In the genomic region with DNA sequence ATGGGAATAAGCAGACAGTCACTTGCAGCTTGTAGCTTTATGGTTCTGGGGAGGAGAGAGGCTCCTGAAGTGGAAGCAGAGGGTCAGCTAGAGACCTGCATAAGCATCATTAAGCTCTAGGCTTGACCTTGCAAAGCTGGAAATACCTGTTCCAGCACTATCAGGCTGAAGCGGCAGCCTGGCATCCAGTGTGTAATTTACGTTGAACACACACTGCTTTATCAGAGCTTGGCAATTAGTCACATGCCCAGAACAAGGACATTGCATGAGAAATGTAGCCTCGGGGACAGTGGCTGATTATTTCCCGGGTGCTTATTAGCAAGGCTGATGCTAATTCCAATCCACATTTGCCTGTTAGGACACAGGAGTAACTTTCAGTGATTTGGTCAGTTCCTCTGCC, we compare ENCODE assay signal across 13 mouse cellular contexts.
A peak's percentile ranks its signal among the peaks of the same experiment; 100 is the strongest.
DNase-seq lines count a peak whose midpoint lies in the region; ATAC-seq and TF ChIP-seq lines count a peak whose summit lies in the region.
"Had no signal": no experiment of that assay in that cellular context is flagged by ENCODE, and none has a peak within 500 bp of the region (broad histone marks: within the 10 kb centered on the region; RNA-seq: fewer than 3 reads in every experiment).

No protein-coding gene starts in this region.

- no peak overlapping the region for H3K4me3 ChIP-seq in embryonic facial prominence, embryonic 14.5 days (ENCODE audit: low read depth, low read length)
- no peak overlapping the region for H3K4me3 ChIP-seq in embryonic facial prominence, embryonic 10.5 days
- no peak overlapping the region for H3K4me3 ChIP-seq in lung, embryonic 14.5 days (ENCODE audit: low read depth, low read length)
- H3K4me3 ChIP-seq in cerebellum, adult 2 months (replicated peaks; ENCODE audit: insufficient read depth, low read depth, low read length), result no peak overlapping the region
- H3K4me3 ChIP-seq: midbrain, embryonic 10.5 days had no signal

- peak; percentile 53 for DNase-seq in embryonic facial prominence, embryonic 14.5 days (ENCODE audit: low spot score)
- no peak for DNase-seq in embryonic facial prominence, embryonic 10.5 days (ENCODE audit: low spot score)
- peak; percentile 30 for DNase-seq in brain, adult 2 months (ENCODE audit: low read depth, low spot score)
- peak; percentile 82 for DNase-seq in kidney, adult 11 months
- DNase-seq in lung, embryonic 14.5 days, result peak; percentile 63
- no peak for DNase-seq in cerebellum, postnatal 10 days
- no peak for DNase-seq in cerebellum, adult 2 months
- DNase-seq in left cerebral cortex, postnatal 4 days, result no peak
- DNase-seq: cerebellum, adult 9-11 months; layer of hippocampus, postnatal 36 days; liver; thymus, postnatal 14 days had no signal

- no peak overlapping the region for H3K27ac ChIP-seq in embryonic facial prominence, embryonic 14.5 days (replicated peaks; ENCODE audit: low read depth, low read length)
- H3K27ac ChIP-seq in embryonic facial prominence, embryonic 10.5 days (replicated peaks), result no peak overlapping the region
- no peak overlapping the region for H3K27ac ChIP-seq in lung, embryonic 14.5 days (ENCODE audit: low read depth)
- no peak overlapping the region for H3K27ac ChIP-seq in cerebellum, adult 2 months (ENCODE audit: insufficient read depth, low read length)
- H3K27ac ChIP-seq: midbrain, embryonic 10.5 days had no signal

- H3K4me1 ChIP-seq in embryonic facial prominence, embryonic 14.5 days (ENCODE audit: control insufficient read depth, insufficient read depth, low read length), result 0 out of 2 replicates have a peak, but pooled peaks cover 10% of the 10 kb centered on the region
- H3K4me1 ChIP-seq in embryonic facial prominence, embryonic 10.5 days, result peaks cover 38% of the 10 kb centered on the region
- no peaks in the 10 kb centered on the region for H3K4me1 ChIP-seq in lung, embryonic 14.5 days (ENCODE audit: insufficient read depth)
- H3K4me1 ChIP-seq in cerebellum, adult 2 months (ENCODE audit: control insufficient read depth, insufficient read depth, low read length), result no peaks in the 10 kb centered on the region

- H3K36me3 ChIP-seq in embryonic facial prominence, embryonic 14.5 days (ENCODE audit: control insufficient read depth, insufficient read depth, low read length), result no peaks in the 10 kb centered on the region
- H3K36me3 ChIP-seq in embryonic facial prominence, embryonic 10.5 days (replicated peaks), result no peaks in the 10 kb centered on the region
- no peaks in the 10 kb centered on the region for H3K36me3 ChIP-seq in lung, embryonic 14.5 days (ENCODE audit: insufficient read depth)
- H3K36me3 ChIP-seq: midbrain, embryonic 10.5 days had no signal

- intact Hi-C loops in left cerebral cortex, postnatal 4 days (cut with DNase I), result no loop called here

- no peak for TF ChIP-seq CTCF in lung, embryonic 14.5 days (IDR thresholded peaks at IDR 0.05; ENCODE audit: low read depth)
- no peak for TF ChIP-seq CTCF in cerebellum, adult 2 months (IDR thresholded peaks at IDR 0.05; ENCODE audit: borderline replicate concordance, insufficient read depth, low read depth, low read length)

- no peaks in the 10 kb centered on the region for H3K9me3 ChIP-seq in embryonic facial prominence, embryonic 14.5 days (ENCODE audit: control insufficient read depth, low read length)
- H3K9me3 ChIP-seq in embryonic facial prominence, embryonic 10.5 days, result no peaks in the 10 kb centered on the region
- H3K9me3 ChIP-seq in lung, embryonic 14.5 days (ENCODE audit: low read depth, low read length), result no peaks in the 10 kb centered on the region
- H3K9me3 ChIP-seq: midbrain, embryonic 10.5 days had no signal

- H3K27me3 ChIP-seq in embryonic facial prominence, embryonic 14.5 days (replicated peaks; ENCODE audit: control insufficient read depth, insufficient read depth, low read length), result no peaks in the 10 kb centered on the region
- peaks cover 7% of the 10 kb centered on the region; the same call in 1 of the 2 replicates for H3K27me3 ChIP-seq in embryonic facial prominence, embryonic 10.5 days (replicated peaks; ENCODE audit: low read depth, poor library complexity, severe bottlenecking)
- no peaks in the 10 kb centered on the region for H3K27me3 ChIP-seq in lung, embryonic 14.5 days (ENCODE audit: insufficient read depth, low read length)
- no peaks in the 10 kb centered on the region; the same call in 1 of the 2 replicates for H3K27me3 ChIP-seq in cerebellum, adult 2 months (ENCODE audit: control insufficient read depth, insufficient read depth, low read length)

- no peak for TF ChIP-seq POLR2A in cerebellum, adult 2 months (IDR thresholded peaks at IDR 0.05; ENCODE audit: borderline replicate concordance, insufficient read depth, low read length)

- H3K9ac ChIP-seq in embryonic facial prominence, embryonic 14.5 days (ENCODE audit: low read depth, low read length), result no peak overlapping the region
- no peak overlapping the region for H3K9ac ChIP-seq in lung, embryonic 14.5 days

- peak; percentile 44; the same call in 1 of the 2 replicates for ATAC-seq in embryonic facial prominence, embryonic 14.5 days (ENCODE audit: low read depth)
- peak; percentile 55; the same call in 1 of the 2 replicates for ATAC-seq in lung, embryonic 14.5 days (ENCODE audit: insufficient read depth)

- 49% methylated on average over 4 of the region's 4 CpGs for WGBS in embryonic facial prominence, embryonic 14.5 days
- 53% methylated on average over 4 of the region's 4 CpGs for WGBS in embryonic facial prominence, embryonic 10.5 days
- WGBS in lung, embryonic 14.5 days, result 36% methylated on average over 4 of the region's 4 CpGs
- 69% methylated on average over 4 of the region's 4 CpGs for WGBS in cerebellum, adult 2 months

- no peak overlapping the region for H3K4me2 ChIP-seq in embryonic facial prominence, embryonic 14.5 days (ENCODE audit: low read depth, low read length)
- H3K4me2 ChIP-seq in lung, embryonic 14.5 days, result no peak overlapping the region

Comparison
In these comparisons a context has a peak if more than half of its experiments do, and no peak if none do; other contexts are left out.
1. DNase-seq: peak in embryonic facial prominence, embryonic 14.5 days (single experiment), brain, adult 2 months (single experiment), kidney, adult 11 months (single experiment) and lung, embryonic 14.5 days (single experiment); none in embryonic facial prominence, embryonic 10.5 days (single experiment), cerebellum, postnatal 10 days (0 of 2), cerebellum, adult 2 months (0 of 2) and left cerebral cortex, postnatal 4 days (single experiment).